In genomic region chr12:76180442-76180841, GRCm38 (mm10) we compare ENCODE assay signal across 21 mouse cellular contexts. TPM values are rescaled to one million over a fixed set of nuclear protein-coding genes. Genes with fewer than 3 reads are reported as not detected.
"Had no signal": no experiment of that assay in that cellular context is flagged by ENCODE, and none has a peak within 500 bp of the region (broad histone marks: within the 10 kb centered on the region; RNA-seq: fewer than 3 reads in every experiment).

No protein-coding gene starts in this region.

- H3K4me3 ChIP-seq: kidney, embryonic 15.5 days; left cerebral cortex, adult 2 months; liver, embryonic 12.5 days; liver, embryonic 15.5 days; lung, embryonic 15.5 days; megakaryocyte, embryonic 14.5 days; midbrain, embryonic 10.5 days; midbrain, embryonic 13.5 days; myocyte; neural tube, embryonic 13.5 days had no signal

- H3K27me3 ChIP-seq: lung, embryonic 15.5 days had no signal

- H3K9me3 ChIP-seq: kidney, embryonic 15.5 days; liver, embryonic 12.5 days; liver, embryonic 15.5 days; lung, embryonic 15.5 days; megakaryocyte, embryonic 14.5 days; midbrain, embryonic 10.5 days; midbrain, embryonic 13.5 days; neural tube, embryonic 13.5 days had no signal

- H3K36me3 ChIP-seq: kidney, embryonic 15.5 days; liver, embryonic 12.5 days; liver, embryonic 15.5 days; lung, embryonic 15.5 days; midbrain, embryonic 10.5 days; midbrain, embryonic 13.5 days; neural tube, embryonic 13.5 days had no signal

- H3K27ac ChIP-seq: kidney, embryonic 15.5 days; left cerebral cortex, adult 2 months; liver, embryonic 12.5 days; liver, embryonic 15.5 days; lung, embryonic 15.5 days; midbrain, embryonic 10.5 days; midbrain, embryonic 13.5 days; neural tube, embryonic 13.5 days had no signal

- ATAC-seq: liver, embryonic 12.5 days; midbrain, embryonic 13.5 days; midbrain, embryonic 16.5 days had no signal

- H3K9ac ChIP-seq: kidney, embryonic 15.5 days; liver, embryonic 12.5 days; liver, embryonic 15.5 days; lung, embryonic 15.5 days; midbrain, embryonic 13.5 days; neural tube, embryonic 13.5 days had no signal

- DNase-seq: kidney, postnatal 14 days; layer of hippocampus, postnatal 36 days; lung, adult 18-20 months; lung, postnatal 10 days; lung, postnatal 36 days; retina, postnatal 1 day; right cerebral cortex, postnatal 25 days; thymus, adult 2 months; thymus, postnatal 25 days had no signal

- H3K4me2 ChIP-seq: kidney, embryonic 15.5 days; liver, embryonic 12.5 days; liver, embryonic 15.5 days; lung, embryonic 15.5 days; midbrain, embryonic 13.5 days; neural tube, embryonic 13.5 days had no signal

RNA-seq across cellular contexts. Expression of gene Esr2, which starts 3.4 kb away (rescaled TPM):
- polyA plus RNA-seq: intestine, embryonic 14.5 days had no signal
